Mouse (Mus musculus) G1E (cell line): ENCODE measurements around the gene Gm12216.

Experiments used
- CTCF ChIP-seq: IDR thresholded peaks from 2 replicates; pipeline ENCODE4 v1.5.1; 2012; ENCODE audit warnings: low read depth, low read length, inconsistent platforms, mixed read lengths
- TAL1 ChIP-seq: conservative IDR thresholded peaks from 2 replicates; pipeline ENCODE4 v1.6.1; 2012; ENCODE audit warnings: low read depth, low read length, inconsistent platforms, mixed read lengths

DNA sequence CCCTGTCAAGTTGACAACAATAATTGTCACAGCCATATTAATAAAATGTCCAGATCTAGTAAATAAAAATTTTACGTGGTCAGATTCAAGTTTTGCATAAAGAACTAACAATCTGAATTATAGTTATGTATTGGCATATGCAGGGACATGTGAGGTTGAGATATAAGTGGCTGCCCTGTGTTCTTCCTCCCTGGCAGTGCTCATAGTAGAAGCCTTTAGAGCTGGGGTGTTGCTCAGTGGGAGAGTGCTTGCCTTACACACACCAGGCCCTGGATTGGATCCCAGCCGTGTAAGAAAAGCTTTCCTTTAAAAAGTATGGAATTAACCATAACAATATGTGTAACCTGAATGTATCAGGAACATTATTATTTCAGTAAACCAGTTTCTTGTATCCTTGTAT, 34.4 kb upstream of the Gm12216 start:
- TF ChIP-seq CTCF (no peak), TAL1 (no peak)
